Mouse (Mus musculus) CH12.LX (cell line): ENCODE results near the gene Tsnaxip1.

Source experiments
- CTCF ChIP-seq, 2 experiments: IDR thresholded peaks in 1 of 2; conservative IDR thresholded peaks in 1 of 2; 2 replicates each; pipeline ENCODE4 v1.5.1; 2011 to 2012; ENCODE audit warnings: low read depth in 2 of 2, low read length in 2 of 2, improper control_type of control experiment in 1 of 2, inconsistent platforms in 1 of 2, mild to moderate bottlenecking in 1 of 2, moderate library complexity in 1 of 2
- EP300 ChIP-seq: IDR thresholded peaks from 2 replicates; pipeline ENCODE4 v1.6.1; 2011; ENCODE audit warnings: low read length, improper control_type of control experiment
- MAX ChIP-seq: IDR thresholded peaks from 2 replicates; pipeline ENCODE4 v1.6.1; 2011; ENCODE audit warnings: low read length, improper control_type of control experiment
- MXI1 ChIP-seq: IDR thresholded peaks from 2 replicates; pipeline ENCODE4 v1.6.1; 2011; ENCODE audit warnings: mild to moderate bottlenecking, low read depth, low read length, improper control_type of control experiment
- UBTF ChIP-seq: IDR thresholded peaks from 2 replicates; pipeline ENCODE4 v1.6.1; 2012; ENCODE audit warnings: low read depth, mild to moderate bottlenecking, inconsistent platforms, low read length, improper control_type of control experiment, moderate library complexity
- ZMIZ1 ChIP-seq: IDR thresholded peaks from 2 replicates; pipeline ENCODE4 v1.6.1; 2012; ENCODE audit warnings: low read depth, mild to moderate bottlenecking, inconsistent platforms, low read length, improper control_type of control experiment

GRCm38 (mm10) chr8:105826861-105827848 lies at the start of gene Tsnaxip1, which contains the start of gene Ranbp10:
- no peak for TF ChIP-seq EP300
- peak; percentile 31; the same call in 1 of the 2 replicates for TF ChIP-seq ZMIZ1
- TF ChIP-seq CTCF (conservative IDR thresholded peaks at IDR 0.05 in 1 of 2, IDR thresholded peaks at IDR 0.05 in 1 of 2; ENCODE audit: low read depth in 2 of 2, low read length in 2 of 2) = no peak
- TF ChIP-seq MAX = no peak
- TF ChIP-seq UBTF = no peak
- peak; percentile 99 for TF ChIP-seq MXI1
